Comparison of ENCODE assay signal across 16 mouse cellular contexts in the genomic region with DNA sequence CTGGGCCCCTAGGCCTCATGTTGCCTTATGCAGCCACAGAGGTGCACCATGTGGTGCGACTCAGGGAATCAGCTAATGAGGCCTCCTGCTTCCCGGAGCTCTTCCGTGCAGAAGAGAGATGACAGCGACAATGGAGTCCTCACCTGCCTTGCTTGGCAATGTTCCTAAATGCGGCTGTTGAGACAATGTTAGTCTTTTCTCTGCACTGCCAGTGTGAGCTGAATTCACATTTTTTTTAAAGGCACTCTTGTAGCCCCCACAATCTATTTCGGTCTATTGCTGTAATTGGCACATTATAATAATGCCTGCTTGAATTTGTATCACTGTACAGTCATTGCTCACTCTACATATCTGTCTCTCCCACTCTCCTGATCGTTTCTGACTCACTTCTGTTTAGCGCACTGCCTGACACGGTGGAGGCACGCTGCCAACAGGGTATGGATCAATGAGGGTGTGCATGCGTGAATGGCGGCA.
DNase-seq lines count a peak whose midpoint lies in the region; ATAC-seq and TF ChIP-seq lines count a peak whose summit lies in the region.
"Had no signal": no experiment of that assay in that cellular context is flagged by ENCODE, and none has a peak within 500 bp of the region (broad histone marks: within the 10 kb centered on the region; RNA-seq: fewer than 3 reads in every experiment).

No protein-coding gene starts in this region.

- DNase-seq in hindbrain, embryonic 14.5 days (ENCODE audit: low spot score): no peak
- no peak for DNase-seq in hindbrain, embryonic 11.5 days (ENCODE audit: low spot score)
- peak; percentile 75 for DNase-seq in Muller cell, postnatal 12 days (ENCODE audit: inconsistent ontology term)
- peak; percentile 82 for DNase-seq in brain, embryonic 14.5 days (ENCODE audit: low read depth)
- DNase-seq in left cerebral cortex, postnatal 4 days: peak; percentile 26
- DNase-seq in lung, postnatal 0 days (ENCODE audit: low spot score): no peak
- no peak for DNase-seq in kidney, adult 18-20 months
- DNase-seq in adrenal gland, postnatal 25 days: no peak
- DNase-seq: adrenal gland, adult 2 months; gastrocnemius, postnatal 25 days; kidney, postnatal 10 days; lung, postnatal 4 days; thymus, adult 2 months had no signal

- no peak for TF ChIP-seq POLR2A in brain, embryonic 14.5 days (IDR thresholded peaks at IDR 0.05; ENCODE audit: borderline replicate concordance, extremely low read depth, insufficient read depth, insufficient read length, poor library complexity, severe bottlenecking)

- no peak overlapping the region for H3K4me3 ChIP-seq in hindbrain, embryonic 14.5 days (replicated peaks; ENCODE audit: low read length)
- H3K4me3 ChIP-seq in hindbrain, embryonic 11.5 days (ENCODE audit: low read depth, low read length): no peak overlapping the region
- H3K4me3 ChIP-seq in lung, postnatal 0 days (ENCODE audit: low read depth, low read length): no peak overlapping the region

- intact Hi-C loops in left cerebral cortex, postnatal 4 days (cut with DNase I): no loop called here

- no peak overlapping the region for H3K9ac ChIP-seq in hindbrain, embryonic 14.5 days
- no peak overlapping the region for H3K9ac ChIP-seq in hindbrain, embryonic 11.5 days (ENCODE audit: low read depth, low read length)
- no peak overlapping the region for H3K9ac ChIP-seq in lung, postnatal 0 days (replicated peaks; ENCODE audit: low read depth)
- H3K9ac ChIP-seq: liver, embryonic 14.5 days had no signal

- peak; percentile 46; the same call in 1 of the 2 replicates for ATAC-seq in hindbrain, embryonic 14.5 days (ENCODE audit: low FRiP score)
- ATAC-seq in hindbrain, embryonic 11.5 days (ENCODE audit: low FRiP score): no peak
- ATAC-seq in lung, postnatal 0 days: no peak
- ATAC-seq: Patski had no signal

- WGBS in hindbrain, embryonic 14.5 days: 54% methylated on average over 12 of the region's 12 CpGs
- WGBS in hindbrain, embryonic 11.5 days: 86% methylated on average over 12 of the region's 12 CpGs
- WGBS in lung, postnatal 0 days: 82% methylated on average over 12 of the region's 12 CpGs

- H3K9me3 ChIP-seq in hindbrain, embryonic 14.5 days (ENCODE audit: control insufficient read depth, low read length): no peaks in the 10 kb centered on the region
- H3K9me3 ChIP-seq in hindbrain, embryonic 11.5 days (ENCODE audit: control insufficient read depth, low read length): no peaks in the 10 kb centered on the region
- H3K9me3 ChIP-seq in lung, postnatal 0 days (ENCODE audit: low read length): no peaks in the 10 kb centered on the region

- no peaks in the 10 kb centered on the region for H3K36me3 ChIP-seq in hindbrain, embryonic 14.5 days (replicated peaks; ENCODE audit: control insufficient read depth, insufficient read depth)
- no peaks in the 10 kb centered on the region for H3K36me3 ChIP-seq in hindbrain, embryonic 11.5 days (ENCODE audit: control insufficient read depth, insufficient read depth, low read length)
- H3K36me3 ChIP-seq in lung, postnatal 0 days (ENCODE audit: insufficient read depth, low read length): no peaks in the 10 kb centered on the region

- no peaks in the 10 kb centered on the region for H3K27me3 ChIP-seq in hindbrain, embryonic 14.5 days (ENCODE audit: control insufficient read depth, insufficient read depth, low read length)
- H3K27me3 ChIP-seq in hindbrain, embryonic 11.5 days (ENCODE audit: control insufficient read depth, insufficient read depth, low read length): no peaks in the 10 kb centered on the region
- H3K27me3 ChIP-seq in lung, postnatal 0 days (replicated peaks; ENCODE audit: insufficient read depth, low read length): no peaks in the 10 kb centered on the region
- H3K27me3 ChIP-seq: CH12.LX had no signal

- no peak for TF ChIP-seq CTCF in brain, embryonic 14.5 days (IDR thresholded peaks at IDR 0.05; ENCODE audit: borderline replicate concordance, extremely low read depth, insufficient read depth, insufficient read length)
- no peak for TF ChIP-seq CTCF in lung, postnatal 0 days (IDR thresholded peaks at IDR 0.05)

- no peak for TF ChIP-seq EP300 in lung, postnatal 0 days (IDR thresholded peaks at IDR 0.05)

- H3K4me1 ChIP-seq in hindbrain, embryonic 14.5 days (replicated peaks; ENCODE audit: control insufficient read depth, insufficient read depth, low read length): no peaks in the 10 kb centered on the region
- no peaks in the 10 kb centered on the region for H3K4me1 ChIP-seq in hindbrain, embryonic 11.5 days (replicated peaks; ENCODE audit: control insufficient read depth, insufficient read depth, low read length)
- no peaks in the 10 kb centered on the region for H3K4me1 ChIP-seq in lung, postnatal 0 days (ENCODE audit: insufficient read depth, low read depth, low read length)

- H3K27ac ChIP-seq in hindbrain, embryonic 14.5 days: no peak overlapping the region
- no peak overlapping the region for H3K27ac ChIP-seq in hindbrain, embryonic 11.5 days (ENCODE audit: low read depth, low read length)
- no peak overlapping the region for H3K27ac ChIP-seq in lung, postnatal 0 days (ENCODE audit: low read length)
- H3K27ac ChIP-seq: liver, embryonic 14.5 days had no signal

- H3K4me2 ChIP-seq in hindbrain, embryonic 14.5 days (replicated peaks): no peak overlapping the region
- no peak overlapping the region for H3K4me2 ChIP-seq in hindbrain, embryonic 11.5 days (replicated peaks; ENCODE audit: low read depth, low read length)
- no peak overlapping the region for H3K4me2 ChIP-seq in lung, postnatal 0 days (replicated peaks; ENCODE audit: low read depth, low read length)

Comparison
In these comparisons a context has a peak if more than half of its experiments do, and no peak if none do; other contexts are left out.
1. DNase-seq: peak in Muller cell, postnatal 12 days (single experiment), brain, embryonic 14.5 days (single experiment) and left cerebral cortex, postnatal 4 days (single experiment); none in hindbrain, embryonic 14.5 days (single experiment), hindbrain, embryonic 11.5 days (single experiment), lung, postnatal 0 days (single experiment), kidney, adult 18-20 months (single experiment) and adrenal gland, postnatal 25 days (single experiment).